Mouse (Mus musculus) limb, embryonic 12.5 days (tissue): ENCODE data around the gene Trim44. TPM values are rescaled to one million over a fixed set of nuclear protein-coding genes. Genes with fewer than 3 reads are reported as not detected.

Source experiments
- ATAC-seq: fragments of 200-750 bp; cut with Nextera tagmentation; 2 replicates; pipeline ENCODE4 v1.8.0; 2017; ENCODE audit warnings: low read depth, moderate TSS enrichment; ENCODE audit not compliant: insufficient number of reproducible peaks, insufficient read depth, low FRiP score, low TSS enrichment
- H3K27ac ChIP-seq: fragments of 300-500 bp; sonication (generic); 2 replicates; pipeline ENCODE4 v1.5.1; 2016; ENCODE audit warnings: mild to moderate bottlenecking, moderate library complexity
- H3K27me3 ChIP-seq: fragments of 300-500 bp; sonication (generic); 2 replicates; pipeline ENCODE4 v1.6.1; 2016; ENCODE audit warnings: mild to moderate bottlenecking, moderate library complexity
- H3K36me3 ChIP-seq: fragments of 300-500 bp; sonication (generic); 2 replicates; pipeline ENCODE4 v1.6.1; 2016; ENCODE audit warnings: mild to moderate bottlenecking, moderate library complexity
- H3K4me1 ChIP-seq: fragments of 300-500 bp; sonication (generic); replicated peaks from 2 replicates; pipeline ENCODE4 v1.6.1; 2016
- H3K4me2 ChIP-seq: fragments of 300-500 bp; sonication (generic); 2 replicates; pipeline ENCODE4 v1.6.1; 2016; ENCODE audit warnings: mild to moderate bottlenecking, moderate library complexity
- H3K4me3 ChIP-seq: fragments of 300-500 bp; sonication (generic); replicated peaks from 2 replicates; pipeline ENCODE4 v1.5.1; 2016; ENCODE audit warnings: mild to moderate bottlenecking
- H3K9ac ChIP-seq: fragments of 300-500 bp; sonication (generic); replicated peaks from 2 replicates; pipeline ENCODE4 v1.6.1; 2016; ENCODE audit warnings: mild to moderate bottlenecking, moderate library complexity
- H3K9me3 ChIP-seq: fragments of 300-500 bp; sonication (generic); 2 replicates; pipeline ENCODE4 v1.6.1; 2016; ENCODE audit warnings: mild to moderate bottlenecking, moderate library complexity
- WGBS: fragments of 180-500 bp; shearing (Covaris S2); methylation state at CpG from one replicate; pipeline ENCODE4 v1.1.7; 2016; 5-methylcytosine and 5-hydroxymethylcytosine counted together
- polyA plus RNA-seq: library from polyadenylated mRNA; unstranded; fragments of >200 nt; fragmentation: Nextera tagmentation; extraction: Ambion mirVana; gene quantifications from 2 replicates; pipeline ENCODE4 v1.2.1, GENCODE M21; 2016

Gene Trim44
- polyA plus RNA-seq, 1 experiment from 2014 or later = 51.4 TPM

DNA sequence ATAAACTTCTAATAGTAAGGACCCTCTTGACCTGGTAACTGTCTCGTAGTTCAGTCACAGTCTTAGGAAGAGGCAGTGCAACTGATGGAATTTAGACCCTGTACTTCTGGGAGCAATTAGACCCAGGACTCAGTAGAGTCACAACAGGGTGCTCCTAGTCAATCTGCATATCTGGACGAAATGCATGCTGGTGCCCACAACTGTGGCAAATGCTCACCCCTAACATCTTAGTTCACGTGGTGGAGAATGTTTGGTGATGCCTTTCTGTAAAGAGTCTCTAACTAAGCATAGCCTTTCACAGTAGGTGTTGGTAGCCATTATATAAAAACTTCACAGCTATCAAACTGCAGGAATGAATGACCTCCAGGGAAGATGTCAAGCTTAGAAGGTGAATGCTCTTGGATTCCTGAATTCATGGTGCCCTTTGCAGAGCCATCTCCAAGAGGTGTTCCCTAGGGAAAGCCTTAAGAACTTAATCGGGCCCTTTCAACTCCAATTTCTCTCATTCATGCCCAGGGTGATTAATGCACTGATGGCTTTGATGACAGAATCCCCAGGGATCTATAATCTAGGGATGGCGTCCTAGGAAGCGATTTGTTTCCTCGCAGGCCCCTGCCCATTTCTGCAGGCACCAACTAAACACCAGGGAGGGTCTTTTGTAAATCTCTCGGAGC, 29.9 kb upstream of the Trim44 start:
- no peak for ATAC-seq
- WGBS = 41% methylated on average over 8 of the region's 8 CpGs
- no peaks in the 10 kb centered on the region; the same call in 1 of the 2 replicates for H3K27me3 ChIP-seq
- H3K4me1 ChIP-seq = 0 out of 2 replicates have a peak, but pooled peaks cover 4% of the 10 kb centered on the region
- no peaks in the 10 kb centered on the region for H3K9me3 ChIP-seq
- H3K27ac ChIP-seq = no peak overlapping the region
- no peaks in the 10 kb centered on the region for H3K36me3 ChIP-seq
- H3K4me2 ChIP-seq = no peak overlapping the region
- no peak overlapping the region for H3K4me3 ChIP-seq
- H3K9ac ChIP-seq = no peak overlapping the region

DNA sequence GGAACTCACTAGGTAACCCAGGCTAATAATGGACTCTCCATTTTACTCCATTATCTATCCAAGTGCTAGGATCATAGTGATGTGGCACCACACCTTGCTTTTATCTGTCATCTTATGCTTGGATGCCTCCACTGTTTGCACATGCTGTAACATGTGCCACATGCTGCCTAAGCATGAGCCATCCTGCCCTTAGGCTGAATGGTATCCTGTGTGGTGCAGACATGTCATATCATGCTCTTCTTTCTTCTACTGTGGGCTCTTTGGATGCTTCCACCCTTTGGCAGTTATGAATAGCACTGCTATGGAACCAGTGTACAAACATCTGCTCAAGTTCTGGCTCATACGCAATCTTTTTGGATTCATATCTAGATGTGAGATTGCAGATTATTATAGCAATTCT, 26.3 kb upstream of the Trim44 start:
- Histone ChIP-seq H3K27ac (no peak overlapping the region), H3K9me3 (no peaks in the 10 kb centered on the region), H3K36me3 (no peaks in the 10 kb centered on the region), H3K4me1 (no peaks in the 10 kb centered on the region), H3K4me3 (no peak overlapping the region), H3K9ac (no peak overlapping the region), H3K4me2 (no peak overlapping the region), H3K27me3 (no peaks in the 10 kb centered on the region; the same call in 1 of the 2 replicates)
- 93% methylated on average over 1 of the region's 1 CpGs for WGBS
- no peak for ATAC-seq

DNA sequence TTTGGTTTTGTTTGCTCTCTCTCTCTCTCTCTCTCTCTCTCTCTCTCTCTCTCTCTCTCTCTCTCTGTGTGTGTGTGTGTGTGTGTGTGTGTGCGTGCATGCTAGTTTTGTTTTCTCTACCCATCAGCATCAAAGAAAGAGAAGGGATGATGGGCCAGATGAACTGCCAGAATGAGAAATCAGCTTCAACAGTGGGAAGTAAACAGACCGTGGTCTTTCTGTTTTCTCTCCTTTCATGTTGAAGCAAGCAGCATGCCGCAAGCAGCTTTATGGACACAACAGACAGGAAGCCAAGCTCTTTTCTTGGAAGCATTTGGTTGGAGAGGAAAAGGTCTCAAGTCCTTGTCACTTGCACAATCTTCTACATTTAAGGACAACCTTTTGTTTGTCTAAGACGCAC, 23.5 kb upstream of the Trim44 start:
- Histone ChIP-seq H3K9me3 (no peaks in the 10 kb centered on the region), H3K4me1 (no peaks in the 10 kb centered on the region), H3K27me3 (no peaks in the 10 kb centered on the region), H3K36me3 (no peaks in the 10 kb centered on the region), H3K4me2 (no peak overlapping the region), H3K4me3 (no peak overlapping the region), H3K9ac (no peak overlapping the region), H3K27ac (no peak overlapping the region)
- WGBS = 40% methylated on average over 4 of the region's 4 CpGs
- ATAC-seq = no peak

DNA sequence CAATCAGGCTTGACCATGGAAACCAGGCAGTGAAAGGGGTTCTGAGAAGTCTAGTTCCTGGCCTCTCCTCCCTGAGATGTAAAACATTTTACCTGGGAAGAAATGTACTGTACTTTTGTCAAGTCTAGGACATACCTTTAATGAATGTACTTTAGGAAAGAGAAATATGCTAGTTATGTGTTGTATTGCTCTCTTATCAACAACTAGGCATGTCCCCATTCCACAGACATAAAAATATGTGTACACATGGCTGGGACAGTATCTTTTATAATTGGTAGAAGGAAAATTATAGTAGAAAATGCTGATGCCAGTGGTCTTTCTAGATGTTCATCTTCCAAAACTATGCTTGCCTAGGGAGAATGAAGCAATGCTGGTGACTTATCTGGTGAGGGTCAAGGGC, 20.3 kb upstream of the Trim44 start:
- H3K27ac ChIP-seq = no peak overlapping the region
- H3K4me1 ChIP-seq = no peaks in the 10 kb centered on the region
- no peaks in the 10 kb centered on the region for H3K9me3 ChIP-seq
- H3K4me2 ChIP-seq = no peak overlapping the region
- no peaks in the 10 kb centered on the region for H3K36me3 ChIP-seq
- H3K9ac ChIP-seq = no peak overlapping the region
- H3K4me3 ChIP-seq = no peak overlapping the region
- no peak for ATAC-seq
- no peaks in the 10 kb centered on the region for H3K27me3 ChIP-seq

DNA sequence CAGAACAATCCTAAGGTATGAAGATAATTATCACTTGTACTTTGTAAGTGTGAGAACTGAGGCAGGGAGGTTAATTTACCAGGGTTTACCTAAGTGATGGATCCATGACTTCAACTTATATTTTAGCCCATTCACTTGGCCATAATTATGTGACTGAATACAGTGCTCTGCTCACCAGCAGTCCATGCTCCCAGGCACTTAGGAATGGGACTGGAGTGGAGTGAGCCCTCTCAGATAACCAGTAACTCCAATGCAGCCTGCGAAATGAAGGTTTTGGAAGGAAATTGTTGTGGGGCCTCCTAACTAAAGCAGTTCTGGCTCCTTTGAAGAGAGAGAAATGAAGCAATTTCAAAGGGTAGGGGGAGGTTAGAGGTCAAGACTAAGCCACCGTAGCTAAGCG, 18.8 kb upstream of the Trim44 start:
- Histone ChIP-seq H3K9me3 (no peaks in the 10 kb centered on the region), H3K27ac (no peak overlapping the region), H3K36me3 (no peaks in the 10 kb centered on the region), H3K9ac (no peak overlapping the region), H3K4me3 (no peak overlapping the region), H3K27me3 (no peaks in the 10 kb centered on the region), H3K4me1 (no peaks in the 10 kb centered on the region), H3K4me2 (no peak overlapping the region)
- ATAC-seq = no peak
- 26% methylated on average over 3 of the region's 3 CpGs for WGBS

DNA sequence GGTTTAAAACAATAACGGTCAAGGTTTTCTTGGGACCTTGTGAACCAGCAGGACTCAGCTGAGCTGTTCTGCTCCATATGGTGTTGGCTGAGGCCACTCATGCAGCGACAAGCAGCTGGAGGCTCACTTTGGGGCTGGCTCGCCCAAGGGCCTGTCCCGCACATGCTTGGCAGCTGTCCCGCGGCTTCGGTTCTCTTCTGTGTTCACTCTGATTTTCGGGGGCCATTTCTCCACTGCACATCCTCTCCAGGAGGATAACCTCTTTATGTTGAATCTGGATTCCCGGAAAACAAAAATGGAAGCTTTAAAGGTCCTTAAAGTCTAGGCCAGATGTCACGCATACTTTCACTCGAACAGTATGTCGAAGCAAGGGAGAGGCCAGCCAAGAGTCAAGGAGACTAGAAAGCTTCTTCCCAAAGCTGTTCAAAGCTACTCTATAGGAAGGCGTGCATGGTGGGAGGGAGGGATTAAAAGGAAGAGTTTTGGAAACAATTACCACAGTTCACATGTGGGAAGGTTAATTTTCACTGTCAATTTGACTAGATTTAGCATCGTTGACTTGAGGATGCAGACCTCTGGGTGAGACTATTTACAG, 8.6 kb upstream of the Trim44 start:
- Histone ChIP-seq H3K27ac (no peak overlapping the region), H3K4me3 (no peak overlapping the region), H3K36me3 (no peaks in the 10 kb centered on the region), H3K4me2 (no peak overlapping the region), H3K9ac (no peak overlapping the region), H3K27me3 (no peaks in the 10 kb centered on the region), H3K4me1 (no peaks in the 10 kb centered on the region), H3K9me3 (no peaks in the 10 kb centered on the region)
- ATAC-seq = no peak
- 85% methylated on average over 14 of the region's 14 CpGs for WGBS

DNA sequence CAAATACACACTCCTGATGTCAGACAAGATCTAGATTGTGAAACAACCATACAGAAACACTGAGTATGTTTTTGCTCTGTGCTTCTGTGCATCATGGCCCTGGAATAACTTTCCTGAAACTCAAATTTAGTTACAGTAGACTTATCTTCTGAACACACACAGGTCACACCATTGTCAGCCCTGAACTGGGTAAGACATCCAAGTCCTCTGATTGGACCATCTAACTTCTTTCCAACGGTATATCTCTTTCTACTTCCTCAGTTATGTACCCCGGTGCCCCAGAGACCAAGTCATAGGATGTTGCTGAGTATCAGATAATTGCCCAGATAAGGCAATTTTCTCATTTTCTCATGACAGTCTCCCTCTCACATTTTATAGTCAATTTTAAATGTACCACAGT, 5.1 kb upstream of the Trim44 start:
- 84% methylated on average over 2 of the region's 2 CpGs for WGBS
- H3K4me3 ChIP-seq = no peak overlapping the region
- no peak overlapping the region for H3K27ac ChIP-seq
- H3K4me2 ChIP-seq = no peak overlapping the region
- H3K27me3 ChIP-seq = no peaks in the 10 kb centered on the region
- H3K9ac ChIP-seq = no peak overlapping the region
- peaks cover 5% of the 10 kb centered on the region for H3K4me1 ChIP-seq
- H3K36me3 ChIP-seq = no peaks in the 10 kb centered on the region
- no peak for ATAC-seq
- H3K9me3 ChIP-seq = no peaks in the 10 kb centered on the region

DNA sequence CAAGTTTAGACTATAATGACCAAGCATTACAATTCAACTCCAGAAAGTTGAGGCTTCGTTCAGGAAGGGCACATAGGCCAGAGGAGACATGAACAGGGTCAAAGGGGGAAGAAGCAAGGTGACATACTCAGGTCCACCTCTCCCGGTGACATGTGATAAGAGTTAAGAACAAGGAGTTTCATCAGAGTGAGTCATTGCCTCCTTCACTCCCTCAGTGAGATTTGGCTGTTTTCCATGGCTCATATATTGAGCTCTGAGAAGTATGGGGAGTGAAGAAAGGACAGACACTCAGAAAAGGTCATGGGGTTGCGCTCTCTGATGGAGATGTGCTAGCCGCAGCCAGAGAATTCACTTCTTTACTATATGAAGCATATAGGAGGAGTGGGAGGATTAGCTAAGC, 3.0 kb upstream of the Trim44 start:
- no peaks in the 10 kb centered on the region for H3K36me3 ChIP-seq
- no peak overlapping the region for H3K4me2 ChIP-seq
- no peak overlapping the region for H3K9ac ChIP-seq
- H3K9me3 ChIP-seq = no peaks in the 10 kb centered on the region
- no peak for ATAC-seq
- WGBS = 81% methylated on average over 4 of the region's 4 CpGs
- H3K4me3 ChIP-seq = no peak overlapping the region
- H3K4me1 ChIP-seq = peaks cover 10% of the 10 kb centered on the region
- no peaks in the 10 kb centered on the region for H3K27me3 ChIP-seq
- no peak overlapping the region for H3K27ac ChIP-seq

DNA sequence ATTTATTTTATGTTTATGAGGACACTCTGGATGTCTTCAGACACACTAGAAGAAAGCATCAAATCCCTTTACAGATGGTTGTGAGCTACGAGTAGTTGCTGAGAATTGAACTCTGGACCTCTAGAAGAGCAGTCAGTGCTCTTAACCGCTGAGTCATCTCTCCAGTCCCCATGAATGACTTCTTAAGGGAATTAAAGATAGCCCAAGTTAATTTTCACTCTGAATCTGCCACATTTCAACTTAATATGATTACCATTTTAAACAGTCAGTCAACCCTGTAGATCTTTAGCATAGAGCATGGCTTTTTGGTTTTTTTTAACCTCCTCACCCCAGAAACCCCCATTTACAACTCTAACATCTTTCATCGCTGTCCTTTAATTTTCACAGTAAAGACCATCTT, 2.1 kb upstream of the Trim44 start:
- no peak for ATAC-seq

DNA sequence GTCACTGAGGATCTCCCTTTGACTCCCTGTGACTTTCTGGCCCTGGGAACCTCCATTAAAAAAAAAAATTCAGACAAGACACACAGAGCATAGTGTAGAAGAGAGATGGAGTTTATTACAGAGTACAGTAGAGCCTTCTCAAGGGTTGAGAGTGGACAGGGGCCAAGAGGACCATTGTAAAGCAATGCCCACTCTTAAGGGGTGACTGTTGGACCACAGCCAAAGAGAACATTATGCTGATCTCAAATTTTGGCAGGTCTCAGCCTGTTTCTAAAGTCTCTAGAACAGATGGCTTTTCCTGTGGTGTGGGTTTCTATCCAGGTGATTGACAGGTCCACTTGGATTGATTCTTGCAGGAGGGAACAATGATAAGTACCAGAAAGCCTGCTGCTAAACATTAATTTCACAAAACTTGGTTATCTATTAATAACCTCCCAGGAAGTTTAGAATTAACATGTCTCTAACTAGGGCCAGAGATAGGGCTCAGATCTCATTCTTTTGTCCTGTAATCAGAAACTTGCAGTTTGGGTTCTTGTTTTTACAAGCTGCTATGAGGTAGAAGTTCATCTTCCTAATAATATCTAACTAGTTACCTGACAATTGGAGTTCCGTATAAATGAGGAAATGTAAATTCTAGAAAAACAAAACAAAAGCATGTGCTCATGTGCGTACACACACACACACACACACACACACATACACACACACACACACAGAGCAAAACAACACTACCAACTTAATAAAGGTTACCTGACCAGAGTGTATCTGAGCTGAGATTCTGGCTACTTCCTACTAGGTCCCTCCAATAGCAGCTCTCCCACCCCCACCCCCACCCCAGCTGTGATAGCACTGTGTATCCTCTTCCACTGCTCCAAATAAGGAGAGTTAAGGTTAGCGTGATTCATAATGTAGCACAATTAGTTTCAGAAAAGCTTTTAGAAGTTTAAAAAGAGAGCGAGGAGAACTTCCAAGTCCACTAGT, 1.0 kb downstream of the Trim44 start:
- no peak overlapping the region for H3K9ac ChIP-seq
- no peak for ATAC-seq
- H3K4me3 ChIP-seq = no peak overlapping the region
- H3K27me3 ChIP-seq = no peaks in the 10 kb centered on the region
- H3K27ac ChIP-seq = no peak overlapping the region
- H3K36me3 ChIP-seq = no peaks in the 10 kb centered on the region
- H3K9me3 ChIP-seq = no peaks in the 10 kb centered on the region
- no peak overlapping the region for H3K4me2 ChIP-seq
- WGBS = 76% methylated on average over 4 of the region's 4 CpGs
- peaks cover 10% of the 10 kb centered on the region for H3K4me1 ChIP-seq

More for the DNA sequence above, 2.1 kb upstream of the Trim44 start:
- Histone ChIP-seq H3K27ac (no peak overlapping the region), H3K9me3 (no peaks in the 10 kb centered on the region), H3K4me3 (no peak overlapping the region), H3K9ac (no peak overlapping the region), H3K36me3 (no peaks in the 10 kb centered on the region), H3K4me2 (no peak overlapping the region), H3K27me3 (no peaks in the 10 kb centered on the region), H3K4me1 (peaks cover 10% of the 10 kb centered on the region)
- WGBS = 90% methylated on average over 3 of the region's 3 CpGs

DNA sequence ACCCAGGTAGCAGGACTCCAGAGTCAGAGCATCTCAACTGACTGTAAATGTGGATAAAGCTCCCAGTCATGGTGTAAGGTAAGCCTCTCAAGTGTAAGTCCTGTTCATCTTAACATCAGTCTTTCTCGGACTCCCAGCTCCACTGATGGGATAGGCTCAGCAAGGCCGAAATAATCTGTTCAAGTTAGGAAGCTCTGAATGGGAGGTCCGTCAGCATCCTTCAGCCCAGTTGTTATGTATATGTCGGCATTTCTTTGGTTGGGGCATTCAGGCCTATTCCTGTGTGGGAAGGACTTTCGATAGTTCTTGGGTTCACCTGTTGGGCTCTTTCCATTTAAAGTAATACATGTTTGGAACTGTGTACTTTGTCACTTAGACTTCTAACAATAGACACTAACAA, 3.6 kb downstream of the Trim44 start:
- Histone ChIP-seq H3K4me1 (peaks cover 24% of the 10 kb centered on the region), H3K36me3 (no peaks in the 10 kb centered on the region), H3K27me3 (no peaks in the 10 kb centered on the region), H3K4me3 (no peak overlapping the region), H3K4me2 (no peak overlapping the region), H3K9me3 (no peaks in the 10 kb centered on the region), H3K9ac (no peak overlapping the region), H3K27ac (no peak overlapping the region)
- no peak for ATAC-seq
- WGBS = 83% methylated on average over 5 of the region's 5 CpGs
